Mouse (Mus musculus) layer of hippocampus, postnatal 36 days (tissue): ENCODE data around the gene Pcnx2. TPM values are rescaled to one million over a fixed set of nuclear protein-coding genes. Genes with fewer than 3 reads are reported as not detected.

Experiments used
- DNase-seq, 2 experiments: peaks; one replicate each; pipeline ENCODE4 v3.0.0; 2022
- total RNA-seq, 2 experiments: library from RNA; stranded (reverse); gene quantifications; 2 replicates each; pipeline ENCODE4 v1.2.3; 2021

Pcnx2 gene
- total RNA-seq, 2 experiments from 2014 or later = 60.1 to 64.6 TPM

DNA sequence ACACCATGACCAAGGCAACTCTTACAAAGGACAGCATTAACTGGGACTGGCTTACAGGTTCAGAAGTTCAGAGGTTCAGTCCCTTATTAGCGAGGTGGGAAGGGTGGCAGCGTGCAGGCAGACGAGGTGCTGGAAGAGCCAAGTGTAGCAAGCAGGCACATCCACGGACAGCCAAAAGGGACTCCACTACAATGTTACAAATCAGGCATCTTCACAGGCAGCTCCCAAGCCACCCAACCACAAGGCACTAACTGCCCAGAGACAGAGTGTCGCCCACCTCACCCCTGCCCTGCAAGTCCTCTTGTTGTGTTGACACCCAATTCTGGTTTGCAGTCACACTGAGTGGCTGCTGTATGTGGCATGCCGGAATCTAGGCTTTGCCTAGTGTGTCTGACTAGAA lies 193.7 kb downstream of the Pcnx2 start:
- DNase-seq = no peak

GRCm38 (mm10) chr8:125702868-125703473 lies 195.1 kb downstream of the Pcnx2 start:
- no peak for DNase-seq

Other genes with a start within 250 kb of the Pcnx2 start
- gene Map10, start 228.5 kb downstream of the Pcnx2 start, total RNA-seq = 1 to 10 TPM; 6.0 to 6.8 TPM
- 10 to 100 TPM; 20.8 TPM for gene Ntpcr, start 168.4 kb downstream of the Pcnx2 start, total RNA-seq
- 1 to 10 TPM in 1 of 2 experiments, under 1 TPM in 1; 0.91 to 1.3 TPM for gene Map3k21, start 12.1 kb upstream of the Pcnx2 start, total RNA-seq
- gene Kcnk1, start 96.9 kb upstream of the Pcnx2 start, total RNA-seq = 10 to 100 TPM; 69.4 to 82.5 TPM